Mouse (Mus musculus): ENCODE data around the gene Tbc1d23.

- TF ChIP-seq CTCF (conservative IDR thresholded peaks at IDR 0.05; ENCODE audit: insufficient read depth, insufficient read length, low read depth, low read length), result no peak
- TF ChIP-seq POLR2A (IDR thresholded peaks at IDR 0.05; ENCODE audit: low read depth, low read length), result no peak
Measured at GRCm38 (mm10) chr16:57190390-57190789, 40.9 kb downstream of the Tbc1d23 start.

Data from kidney, adult 2 months (tissue).